Mouse (Mus musculus) forebrain, embryonic 11.5 days (tissue): Measurements from ENCODE around the gene Manbal. TPM values are rescaled to one million over a fixed set of nuclear protein-coding genes. Genes with fewer than 3 reads are reported as not detected.

Source experiments
- ATAC-seq: fragments of 200-750 bp; cut with Nextera tagmentation; replicated peaks from 2 replicates; pipeline ENCODE4 v1.8.0; 2017; ENCODE audit warnings: moderate TSS enrichment; ENCODE audit not compliant: low FRiP score
- DNase-seq: peaks from one replicate; pipeline ENCODE4 v3.0.0-alpha.2; 2017; ENCODE audit warnings: low spot score
- H3K27ac ChIP-seq: fragments of 300-500 bp; sonication (generic); 2 replicates; pipeline ENCODE4 v1.5.1; 2014; ENCODE audit warnings: low read depth, low read length
- H3K27me3 ChIP-seq: fragments of 300-500 bp; sonication (generic); 2 replicates; pipeline ENCODE4 v1.6.1; 2014; ENCODE audit warnings: mild to moderate bottlenecking, low read length, mixed read lengths; ENCODE audit not compliant: control insufficient read depth, insufficient read depth
- H3K36me3 ChIP-seq: fragments of 300-500 bp; sonication (generic); 2 replicates; pipeline ENCODE4 v1.6.1; 2014; ENCODE audit warnings: mild to moderate bottlenecking, low read length, moderate library complexity, mixed read lengths; ENCODE audit not compliant: control insufficient read depth, insufficient read depth
- H3K4me1 ChIP-seq: fragments of 300-500 bp; sonication (generic); replicated peaks from 2 replicates; pipeline ENCODE4 v1.6.1; 2014; ENCODE audit warnings: low read length, mixed read lengths; ENCODE audit not compliant: control insufficient read depth, insufficient read depth
- H3K4me2 ChIP-seq: fragments of 300-500 bp; sonication (generic); 2 replicates; pipeline ENCODE4 v1.6.1; 2014; ENCODE audit warnings: low read depth, mild to moderate bottlenecking, low read length, moderate library complexity, mixed read lengths; ENCODE audit not compliant: severe bottlenecking
- H3K4me3 ChIP-seq: fragments of 300-500 bp; sonication (generic); 2 replicates; pipeline ENCODE4 v1.5.1; 2014; ENCODE audit warnings: low read depth, low read length
- H3K9ac ChIP-seq: fragments of 300-500 bp; sonication (generic); 2 replicates; pipeline ENCODE4 v1.6.1; 2014; ENCODE audit warnings: low read length
- H3K9me3 ChIP-seq: fragments of 300-500 bp; sonication (generic); 2 replicates; pipeline ENCODE4 v1.6.1; 2016; ENCODE audit warnings: low read length, mixed read lengths; ENCODE audit not compliant: control insufficient read depth
- WGBS: fragments of 180-500 bp; shearing (Covaris S2); extraction: QIAGEN DNeasy Blood & Tissue Kit; methylation state at CpG from one replicate; pipeline ENCODE4 v1.1.7; 2014; 5-methylcytosine and 5-hydroxymethylcytosine counted together
- polyA plus RNA-seq: library from polyadenylated mRNA; unstranded; fragments of >200 nt; fragmentation: Nextera tagmentation; extraction: Ambion mirVana; gene quantifications from 2 replicates; pipeline ENCODE4 v1.2.1, GENCODE M21; 2014

Gene Manbal
- polyA plus RNA-seq, 1 experiment from 2014 or later = 31.0 TPM

GRCm38 (mm10) chr2:157393549-157393948, 26.2 kb downstream of the Manbal start:
- peaks cover 2% of the 10 kb centered on the region; the same call in 1 of the 2 replicates for H3K36me3 ChIP-seq
- WGBS = 98% methylated on average over 4 of the region's 4 CpGs

GRCm38 (mm10) chr2:157394868-157395267, 27.5 kb downstream of the Manbal start:
- no peak for ATAC-seq
- Histone ChIP-seq H3K9ac (no peak overlapping the region), H3K36me3 (peaks cover 2% of the 10 kb centered on the region; the same call in 1 of the 2 replicates), H3K4me1 (no peaks in the 10 kb centered on the region; the same call in 1 of the 2 replicates), H3K27ac (no peak overlapping the region), H3K9me3 (no peaks in the 10 kb centered on the region; the same call in 1 of the 2 replicates), H3K27me3 (no peaks in the 10 kb centered on the region), H3K4me2 (no peak overlapping the region), H3K4me3 (no peak overlapping the region)
- WGBS = 80% methylated on average over 6 of the region's 6 CpGs
- peak; percentile 44 for DNase-seq

More at GRCm38 (mm10) chr2:157393549-157393948, 26.2 kb downstream of the Manbal start:
- DNase-seq (no peak), ATAC-seq (no peak)
- Histone ChIP-seq H3K9me3 (no peaks in the 10 kb centered on the region; the same call in 1 of the 2 replicates), H3K9ac (no peak overlapping the region), H3K4me1 (no peaks in the 10 kb centered on the region; the same call in 1 of the 2 replicates), H3K27me3 (no peaks in the 10 kb centered on the region), H3K4me2 (no peak overlapping the region), H3K27ac (no peak overlapping the region), H3K4me3 (no peak overlapping the region)

GRCm38 (mm10) chr2:157395371-157395770, 28.0 kb downstream of the Manbal start:
- H3K27ac ChIP-seq = no peak overlapping the region
- H3K4me3 ChIP-seq = no peak overlapping the region
- no peaks in the 10 kb centered on the region for H3K27me3 ChIP-seq
- DNase-seq = peak; percentile 42
- no peaks in the 10 kb centered on the region; the same call in 1 of the 2 replicates for H3K4me1 ChIP-seq
- no peak overlapping the region for H3K9ac ChIP-seq
- 73% methylated on average over 5 of the region's 5 CpGs for WGBS
- H3K9me3 ChIP-seq = no peaks in the 10 kb centered on the region; the same call in 1 of the 2 replicates
- H3K36me3 ChIP-seq = peaks cover 2% of the 10 kb centered on the region; the same call in 1 of the 2 replicates
- H3K4me2 ChIP-seq = no peak overlapping the region
- no peak for ATAC-seq

GRCm38 (mm10) chr2:157395960-157396359, 28.6 kb downstream of the Manbal start:
- ATAC-seq = no peak
- WGBS = 60% methylated on average over 13 of the region's 13 CpGs
- Histone ChIP-seq H3K9ac (no peak overlapping the region), H3K27ac (no peak overlapping the region), H3K27me3 (no peaks in the 10 kb centered on the region), H3K4me1 (no peaks in the 10 kb centered on the region; the same call in 1 of the 2 replicates), H3K36me3 (peaks cover 2% of the 10 kb centered on the region; the same call in 1 of the 2 replicates), H3K4me3 (no peak overlapping the region), H3K9me3 (no peaks in the 10 kb centered on the region; the same call in 1 of the 2 replicates), H3K4me2 (no peak overlapping the region)
- peak; percentile 51 for DNase-seq

GRCm38 (mm10) chr2:157397376-157397775, 30.0 kb downstream of the Manbal start:
- Histone ChIP-seq H3K4me1 (no peaks in the 10 kb centered on the region; the same call in 1 of the 2 replicates), H3K4me2 (no peak overlapping the region), H3K36me3 (peaks cover 2% of the 10 kb centered on the region; the same call in 1 of the 2 replicates), H3K27me3 (no peaks in the 10 kb centered on the region), H3K9me3 (no peaks in the 10 kb centered on the region; the same call in 1 of the 2 replicates), H3K4me3 (no peak overlapping the region), H3K9ac (no peak overlapping the region), H3K27ac (no peak overlapping the region)
- WGBS = 89% methylated on average over 4 of the region's 4 CpGs
- no peak for ATAC-seq
- no peak for DNase-seq

GRCm38 (mm10) chr2:157398539-157398938, 31.1 kb downstream of the Manbal start:
- ATAC-seq (no peak), DNase-seq (no peak)
- H3K9me3 ChIP-seq = no peaks in the 10 kb centered on the region; the same call in 1 of the 2 replicates
- H3K4me1 ChIP-seq = no peaks in the 10 kb centered on the region; the same call in 1 of the 2 replicates
- H3K36me3 ChIP-seq = peaks cover 2% of the 10 kb centered on the region; the same call in 1 of the 2 replicates
- WGBS = 96% methylated on average over 4 of the region's 4 CpGs
- H3K27ac ChIP-seq = no peak overlapping the region
- no peak overlapping the region for H3K4me2 ChIP-seq
- H3K9ac ChIP-seq = no peak overlapping the region
- no peak overlapping the region for H3K4me3 ChIP-seq
- H3K27me3 ChIP-seq = no peaks in the 10 kb centered on the region

- Histone ChIP-seq H3K9ac (no peak overlapping the region), H3K27ac (no peak overlapping the region), H3K4me1 (no peaks in the 10 kb centered on the region; the same call in 1 of the 2 replicates), H3K27me3 (no peaks in the 10 kb centered on the region), H3K9me3 (no peaks in the 10 kb centered on the region; the same call in 1 of the 2 replicates), H3K4me2 (no peak overlapping the region), H3K36me3 (peaks cover 2% of the 10 kb centered on the region; the same call in 1 of the 2 replicates), H3K4me3 (no peak overlapping the region)
- WGBS = 87% methylated on average over 10 of the region's 10 CpGs
- ATAC-seq (no peak), DNase-seq (no peak)
Measured at GRCm38 (mm10) chr2:157399797-157400196, 32.4 kb downstream of the Manbal start.

GRCm38 (mm10) chr2:157400491-157400890, 33.1 kb downstream of the Manbal start:
- Histone ChIP-seq H3K9me3 (no peaks in the 10 kb centered on the region; the same call in 1 of the 2 replicates), H3K36me3 (peaks cover 2% of the 10 kb centered on the region; the same call in 1 of the 2 replicates), H3K4me2 (no peak overlapping the region), H3K9ac (no peak overlapping the region), H3K4me3 (no peak overlapping the region), H3K4me1 (no peaks in the 10 kb centered on the region; the same call in 1 of the 2 replicates), H3K27ac (no peak overlapping the region), H3K27me3 (no peaks in the 10 kb centered on the region)
- WGBS = 89% methylated on average over 6 of the region's 6 CpGs
- DNase-seq (no peak), ATAC-seq (no peak)

GRCm38 (mm10) chr2:157401261-157401660, 33.9 kb downstream of the Manbal start:
- no peak for DNase-seq
- Histone ChIP-seq H3K4me3 (no peak overlapping the region), H3K36me3 (peaks cover 2% of the 10 kb centered on the region; the same call in 1 of the 2 replicates), H3K9me3 (no peaks in the 10 kb centered on the region; the same call in 1 of the 2 replicates), H3K27me3 (no peaks in the 10 kb centered on the region), H3K9ac (no peak overlapping the region), H3K4me2 (no peak overlapping the region), H3K27ac (no peak overlapping the region), H3K4me1 (no peaks in the 10 kb centered on the region; the same call in 1 of the 2 replicates)
- no peak for ATAC-seq
- WGBS = 93% methylated on average over 2 of the region's 2 CpGs
